Mouse (Mus musculus) hindbrain, postnatal 0 days (tissue): ENCODE results near the gene Spin1. TPM values are rescaled to one million over a fixed set of nuclear protein-coding genes. Genes with fewer than 3 reads are reported as not detected.

Experiments used
- ATAC-seq: fragments of 200-750 bp; cut with Nextera tagmentation; 2 replicates; pipeline ENCODE4 v1.8.0; 2017; ENCODE audit warnings: mild to moderate bottlenecking, moderate TSS enrichment, moderate library complexity
- DNase-seq: peaks from one replicate; pipeline ENCODE4 v3.0.0-alpha.2; 2015; ENCODE audit warnings: low spot score
- H3K27ac ChIP-seq: fragments of 300-500 bp; sonication (generic); 2 replicates; pipeline ENCODE4 v1.5.1; 2014; ENCODE audit warnings: mild to moderate bottlenecking
- H3K27me3 ChIP-seq: fragments of 300-500 bp; sonication (generic); 2 replicates; pipeline ENCODE4 v1.6.1; 2014; ENCODE audit warnings: low read length, mixed read lengths; ENCODE audit not compliant: insufficient read depth
- H3K36me3 ChIP-seq: fragments of 300-500 bp; sonication (generic); 2 replicates; pipeline ENCODE4 v1.6.1; 2014; ENCODE audit warnings: low read length, mixed read lengths; ENCODE audit not compliant: insufficient read depth
- H3K4me1 ChIP-seq: fragments of 300-500 bp; sonication (generic); 2 replicates; pipeline ENCODE4 v1.6.1; 2014; ENCODE audit warnings: antibody characterized with exemption, low read length, mixed read lengths; ENCODE audit not compliant: insufficient read depth
- H3K4me2 ChIP-seq: fragments of 300-500 bp; sonication (generic); 2 replicates; pipeline ENCODE4 v1.6.1; 2014; ENCODE audit warnings: low read depth, mild to moderate bottlenecking, low read length, moderate library complexity, mixed read lengths
- H3K4me3 ChIP-seq: fragments of 300-500 bp; sonication (generic); 2 replicates; pipeline ENCODE4 v1.5.1; 2014; ENCODE audit warnings: low read length
- H3K9ac ChIP-seq: fragments of 300-500 bp; sonication (generic); replicated peaks from 2 replicates; pipeline ENCODE4 v1.6.1; 2014; ENCODE audit warnings: mild to moderate bottlenecking, low read length, moderate library complexity, mixed read lengths
- H3K9me3 ChIP-seq: fragments of 300-500 bp; sonication (generic); 2 replicates; pipeline ENCODE4 v1.6.1; 2016; ENCODE audit warnings: low read length, mixed read lengths
- CTCF ChIP-seq: IDR thresholded peaks from 2 replicates; pipeline ENCODE4 v1.5.1; 2016; ENCODE audit warnings: antibody characterized with exemption, control low read depth, low read depth
- WGBS: fragments of 180-500 bp; shearing (Covaris S2); extraction: QIAGEN DNeasy Blood & Tissue Kit; methylation state at CpG from one replicate; pipeline ENCODE4 v1.1.7; 2014; 5-methylcytosine and 5-hydroxymethylcytosine counted together
- polyA plus RNA-seq: library from polyadenylated mRNA; unstranded; fragments of >200 nt; fragmentation: Nextera tagmentation; extraction: Ambion mirVana; gene quantifications from 2 replicates; pipeline ENCODE4 v1.2.1, GENCODE M21; 2015
- total RNA-seq: library from RNA; depleted of rRNA; stranded (reverse); fragments of >200 nt; gene quantifications from 2 replicates; pipeline ENCODE4 v1.2.3, GENCODE M21; 2014

The Spin1 gene
- total and polyA plus RNA-seq, 2 experiments from 2014 or later = 131 to 174 TPM

DNA sequence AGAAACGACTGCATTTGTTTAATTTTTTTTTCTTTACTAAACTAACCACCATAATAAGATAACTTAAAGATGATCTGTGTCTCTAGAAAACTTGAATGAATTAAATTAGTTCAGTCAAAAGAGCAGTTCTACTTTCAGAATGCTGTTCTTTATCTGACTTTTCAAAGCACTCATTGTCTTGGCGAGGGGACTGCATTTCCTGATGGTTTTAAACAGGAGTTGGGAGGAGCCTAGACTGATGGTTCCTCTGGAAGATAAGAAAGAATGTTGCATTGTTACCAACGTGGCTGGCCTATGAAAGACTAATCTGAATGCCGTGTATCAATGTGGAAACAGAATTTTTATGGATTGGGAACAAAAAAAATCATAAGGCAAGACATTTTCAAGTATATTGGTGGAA is 20.1 kb downstream of the Spin1 start:
- Histone ChIP-seq H3K4me1 (peaks cover 11% of the 10 kb centered on the region; the same call in 1 of the 2 replicates), H3K9ac (no peak overlapping the region), H3K4me2 (no peak overlapping the region), H3K27me3 (no peaks in the 10 kb centered on the region), H3K9me3 (no peaks in the 10 kb centered on the region), H3K27ac (no peak overlapping the region), H3K36me3 (no peaks in the 10 kb centered on the region), H3K4me3 (no peak overlapping the region)
- WGBS = 4% methylated on average over 4 of the region's 4 CpGs
- no peak for TF ChIP-seq CTCF
- DNase-seq = no peak
- no peak for ATAC-seq

DNA sequence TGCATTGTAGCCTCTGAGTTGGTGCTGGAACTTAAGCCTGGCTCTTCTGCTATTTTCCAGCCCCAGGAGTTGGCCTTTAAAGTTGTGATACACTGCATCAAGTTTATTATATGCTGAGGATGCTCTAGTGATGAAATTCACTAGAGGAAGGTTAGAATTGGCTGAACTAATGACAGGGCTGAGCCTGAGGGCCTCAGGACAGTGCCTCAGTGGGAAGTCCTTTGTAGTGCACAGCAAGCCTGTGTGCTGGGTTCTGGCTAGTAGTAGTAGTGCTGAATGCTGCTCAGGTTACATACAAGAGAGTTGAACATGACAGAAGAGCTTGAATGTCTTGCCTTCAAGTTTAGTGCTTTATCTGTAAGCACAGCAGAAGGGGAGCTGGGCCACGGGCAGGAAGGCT is 21.3 kb downstream of the Spin1 start:
- ATAC-seq = no peak
- Histone ChIP-seq H3K27me3 (no peaks in the 10 kb centered on the region), H3K36me3 (no peaks in the 10 kb centered on the region), H3K9ac (no peak overlapping the region), H3K9me3 (no peaks in the 10 kb centered on the region), H3K4me3 (no peak overlapping the region), H3K27ac (no peak overlapping the region), H3K4me2 (no peak overlapping the region), H3K4me1 (peaks cover 11% of the 10 kb centered on the region; the same call in 1 of the 2 replicates)
- TF ChIP-seq CTCF = no peak
- no peak for DNase-seq
- 16% methylated on average over 1 of the region's 1 CpGs for WGBS

DNA sequence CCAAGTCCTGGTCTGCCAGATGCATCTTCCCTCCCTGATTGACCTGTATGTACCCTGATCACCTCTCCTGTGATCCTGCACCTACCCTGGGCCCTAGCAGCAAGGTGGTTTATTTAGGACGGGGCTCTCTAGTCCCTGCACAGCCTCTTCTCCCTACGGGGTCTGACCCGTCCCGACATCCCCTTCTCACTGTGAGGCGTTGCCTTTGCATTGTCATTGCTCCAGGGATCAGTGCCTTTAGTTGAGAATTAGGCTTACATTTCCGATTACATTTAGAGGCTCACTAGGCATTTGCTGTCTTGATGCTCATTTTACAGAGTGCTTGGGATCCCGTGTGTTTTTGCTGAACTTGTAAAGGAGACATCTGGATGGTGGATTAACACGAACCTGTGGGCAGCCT is 22.1 kb downstream of the Spin1 start:
- Histone ChIP-seq H3K36me3 (no peaks in the 10 kb centered on the region), H3K4me1 (peaks cover 11% of the 10 kb centered on the region; the same call in 1 of the 2 replicates), H3K27ac (no peak overlapping the region), H3K9ac (no peak overlapping the region), H3K4me2 (no peak overlapping the region), H3K27me3 (no peaks in the 10 kb centered on the region), H3K4me3 (no peak overlapping the region), H3K9me3 (no peaks in the 10 kb centered on the region)
- no peak for TF ChIP-seq CTCF
- ATAC-seq (no peak), DNase-seq (no peak)
- WGBS = 72% methylated on average over 8 of the region's 8 CpGs

GRCm38 (mm10) chr13:51125357-51125756 is 24.7 kb downstream of the Spin1 start:
- 73% methylated on average over 8 of the region's 8 CpGs for WGBS
- H3K9ac ChIP-seq = no peak overlapping the region

DNA sequence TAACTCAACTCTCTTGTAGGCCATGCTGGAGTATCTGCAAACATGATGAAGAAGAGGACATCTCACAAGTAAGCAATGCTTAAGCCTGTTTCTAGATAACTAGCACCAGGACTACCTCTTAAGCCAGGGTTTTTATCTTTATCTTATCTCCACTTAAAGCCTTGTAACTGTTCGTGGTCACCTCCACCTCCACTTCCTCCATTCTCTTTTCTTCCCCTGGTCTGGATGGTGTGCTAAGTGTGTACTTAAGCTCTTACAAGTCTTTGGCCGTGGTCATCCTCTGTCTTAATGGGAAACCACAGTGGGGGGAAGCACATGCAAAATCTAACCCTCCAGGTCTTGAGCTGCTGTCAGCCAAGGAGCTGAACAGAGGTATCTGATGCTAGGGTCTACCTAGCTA is 27.2 kb downstream of the Spin1 start:
- H3K4me1 ChIP-seq = no peaks in the 10 kb centered on the region
- DNase-seq (no peak), ATAC-seq (no peak)
- H3K27me3 ChIP-seq = no peaks in the 10 kb centered on the region
- no peaks in the 10 kb centered on the region for H3K36me3 ChIP-seq
- no peak for TF ChIP-seq CTCF
- no peak overlapping the region for H3K4me3 ChIP-seq
- WGBS = 88% methylated on average over 2 of the region's 2 CpGs
- no peaks in the 10 kb centered on the region for H3K9me3 ChIP-seq
- H3K4me2 ChIP-seq = no peak overlapping the region
- no peak overlapping the region for H3K9ac ChIP-seq
- H3K27ac ChIP-seq = no peak overlapping the region

More at GRCm38 (mm10) chr13:51125357-51125756, 24.7 kb downstream of the Spin1 start:
- ATAC-seq (no peak), DNase-seq (no peak)
- Histone ChIP-seq H3K27ac (no peak overlapping the region), H3K4me3 (no peak overlapping the region), H3K4me1 (0 out of 2 replicates have a peak, but pooled peaks cover under 1% of the 10 kb centered on the region), H3K4me2 (no peak overlapping the region), H3K36me3 (no peaks in the 10 kb centered on the region), H3K9me3 (no peaks in the 10 kb centered on the region), H3K27me3 (no peaks in the 10 kb centered on the region)
- no peak for TF ChIP-seq CTCF

DNA sequence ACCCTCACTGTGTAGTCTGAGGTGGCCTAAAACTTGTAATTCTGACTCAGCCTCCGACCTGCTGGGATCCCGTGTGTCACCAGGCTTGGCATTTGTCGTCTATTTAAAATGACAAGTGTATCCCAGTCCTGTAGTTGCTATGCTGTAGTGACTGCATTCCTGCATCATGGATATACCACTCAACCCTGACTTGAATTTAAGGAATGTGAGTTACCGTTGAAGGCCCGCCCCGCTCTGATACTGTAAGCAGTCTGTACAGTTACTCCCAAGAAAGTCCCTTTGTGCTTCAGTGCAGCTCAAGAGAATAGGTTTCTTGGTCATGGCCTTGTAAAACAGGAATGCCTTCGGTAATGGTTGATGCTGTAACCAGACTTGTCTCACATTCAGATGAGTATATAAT is 27.7 kb downstream of the Spin1 start:
- no peak for ATAC-seq
- TF ChIP-seq CTCF = no peak
- H3K36me3 ChIP-seq = no peaks in the 10 kb centered on the region

DNA sequence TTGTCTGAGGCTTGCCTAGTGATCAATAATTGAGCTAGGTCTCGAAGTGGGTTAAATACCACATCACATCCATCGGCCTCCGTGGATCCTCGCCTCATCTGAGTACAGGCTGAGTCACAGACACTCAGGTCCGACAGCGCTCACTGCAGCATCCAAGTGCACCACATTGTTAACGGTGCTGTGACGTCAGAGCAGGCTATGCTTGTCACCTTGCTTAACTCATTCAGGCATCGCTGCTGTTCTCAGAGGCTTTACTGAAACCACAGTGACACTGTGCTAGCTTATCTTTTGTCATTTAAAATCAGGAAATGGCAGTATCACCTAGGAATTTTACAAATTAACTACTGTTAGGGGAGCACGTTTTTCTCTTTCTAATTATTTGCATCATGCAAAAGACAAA is 30.5 kb downstream of the Spin1 start:
- H3K9ac ChIP-seq = no peak overlapping the region
- TF ChIP-seq CTCF = no peak
- no peak overlapping the region for H3K4me3 ChIP-seq
- ATAC-seq (no peak), DNase-seq (no peak)
- no peak overlapping the region for H3K27ac ChIP-seq
- 78% methylated on average over 10 of the region's 10 CpGs for WGBS
- peaks cover 10% of the 10 kb centered on the region; the same call in 1 of the 2 replicates for H3K36me3 ChIP-seq
- no peaks in the 10 kb centered on the region for H3K9me3 ChIP-seq
- H3K27me3 ChIP-seq = no peaks in the 10 kb centered on the region
- no peaks in the 10 kb centered on the region for H3K4me1 ChIP-seq
- no peak overlapping the region for H3K4me2 ChIP-seq

More for the DNA sequence above, 27.7 kb downstream of the Spin1 start:
- Histone ChIP-seq H3K27me3 (no peaks in the 10 kb centered on the region), H3K4me2 (no peak overlapping the region), H3K4me1 (no peaks in the 10 kb centered on the region), H3K27ac (no peak overlapping the region), H3K9me3 (no peaks in the 10 kb centered on the region), H3K4me3 (no peak overlapping the region), H3K9ac (no peak overlapping the region)
- DNase-seq = no peak
- 88% methylated on average over 7 of the region's 7 CpGs for WGBS
